In the genomic region with DNA sequence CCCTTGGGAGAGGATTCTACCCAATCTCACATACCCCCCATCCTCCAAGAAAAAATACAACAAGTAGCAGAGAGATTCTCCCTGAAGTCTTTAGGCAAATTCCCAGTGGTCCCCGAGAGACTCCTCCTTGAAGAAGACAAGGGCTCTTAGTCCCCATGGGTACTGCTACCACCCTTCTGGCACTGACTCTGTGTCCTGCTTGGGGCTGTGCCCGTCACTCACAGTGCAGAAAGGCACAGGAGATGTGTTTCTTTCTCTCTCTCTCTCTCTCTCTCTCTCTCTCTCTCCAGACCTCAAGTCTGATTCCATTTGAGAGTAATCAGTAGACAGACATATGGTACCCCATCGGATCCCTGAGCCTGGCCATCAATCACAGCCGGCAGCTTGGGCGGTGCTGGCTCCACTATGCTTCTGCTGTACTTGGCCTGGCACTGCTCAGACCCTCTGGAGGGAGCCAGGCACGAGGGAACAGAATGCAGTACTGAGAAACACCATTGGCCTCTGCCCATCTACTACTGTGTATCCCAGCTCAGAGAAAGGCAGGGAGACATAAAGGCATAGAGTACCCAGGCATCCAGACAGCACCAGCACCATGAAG, we compare ENCODE assay signal across 11 mouse cellular contexts. TPM values are rescaled to one million over a fixed set of nuclear protein-coding genes. Genes with fewer than 3 reads are reported as not detected.
DNase-seq lines count a peak whose midpoint lies in the region; ATAC-seq and TF ChIP-seq lines count a peak whose summit lies in the region.
"Had no signal": no experiment of that assay in that cellular context is flagged by ENCODE, and none has a peak within 500 bp of the region (broad histone marks: within the 10 kb centered on the region; RNA-seq: fewer than 3 reads in every experiment).

No protein-coding gene starts in this region.

- no peak overlapping the region for H3K27ac ChIP-seq in midbrain, embryonic 15.5 days
- H3K27ac ChIP-seq in midbrain, embryonic 10.5 days (replicated peaks): no peak overlapping the region
- peak overlapping the region; percentile 48 for H3K27ac ChIP-seq in hindbrain, embryonic 16.5 days (ENCODE audit: low read depth, low read length)
- no peak overlapping the region for H3K27ac ChIP-seq in thymus, adult 2 months (ENCODE audit: control insufficient read depth, insufficient read depth, low read length)
- H3K27ac ChIP-seq: liver, embryonic 14.5 days had no signal

- no peak for TF ChIP-seq POLR2A in thymus, adult 2 months (IDR thresholded peaks at IDR 0.05; ENCODE audit: control insufficient read depth, extremely low read depth, insufficient read depth, low read length, poor library complexity)

- H3K4me3 ChIP-seq in midbrain, embryonic 15.5 days: no peak overlapping the region
- no peak overlapping the region for H3K4me3 ChIP-seq in midbrain, embryonic 10.5 days
- H3K4me3 ChIP-seq in hindbrain, embryonic 16.5 days (ENCODE audit: low read length): no peak overlapping the region
- no peak overlapping the region for H3K4me3 ChIP-seq in thymus, adult 2 months (ENCODE audit: control insufficient read depth, insufficient read depth, low read length)
- H3K4me3 ChIP-seq: myocyte had no signal

- ATAC-seq in midbrain, embryonic 15.5 days (replicated peaks): peak; percentile 50
- ATAC-seq in hindbrain, embryonic 16.5 days: peak; percentile 91

- 73% methylated on average over 6 of the region's 6 CpGs for WGBS in midbrain, embryonic 15.5 days
- 88% methylated on average over 6 of the region's 6 CpGs for WGBS in midbrain, embryonic 10.5 days
- WGBS in hindbrain, embryonic 16.5 days: 39% methylated on average over 6 of the region's 6 CpGs
- WGBS in thymus, adult 2 months: 85% methylated on average over 6 of the region's 6 CpGs

- no peaks in the 10 kb centered on the region for H3K9me3 ChIP-seq in midbrain, embryonic 15.5 days
- H3K9me3 ChIP-seq in midbrain, embryonic 10.5 days (replicated peaks): no peaks in the 10 kb centered on the region
- H3K9me3 ChIP-seq in hindbrain, embryonic 16.5 days (ENCODE audit: control insufficient read depth, low read length): no peaks in the 10 kb centered on the region

- TF ChIP-seq CTCF in thymus, adult 2 months (IDR thresholded peaks at IDR 0.05; ENCODE audit: borderline replicate concordance, control insufficient read depth, extremely low read depth, insufficient read depth, low read length, poor library complexity): no peak

- H3K36me3 ChIP-seq in midbrain, embryonic 15.5 days (replicated peaks): no peaks in the 10 kb centered on the region
- no peaks in the 10 kb centered on the region for H3K36me3 ChIP-seq in midbrain, embryonic 10.5 days
- no peaks in the 10 kb centered on the region for H3K36me3 ChIP-seq in hindbrain, embryonic 16.5 days (ENCODE audit: control insufficient read depth, insufficient read depth, low read length)
- no peaks in the 10 kb centered on the region for H3K36me3 ChIP-seq in thymus, adult 2 months (ENCODE audit: control insufficient read depth, insufficient read depth, low read length)

- no peak for DNase-seq in midbrain, embryonic 10.5 days (ENCODE audit: low spot score)
- DNase-seq in cerebellum, adult 9-11 months: peak; percentile 91
- peak; percentile 27 for DNase-seq in right cerebral cortex, postnatal 4 days
- no peak for DNase-seq in urinary bladder, postnatal 25 days (ENCODE audit: low spot score)
- DNase-seq in thymus, adult 2 months: no peak
- DNase-seq: spleen, adult 18-20 months; thymus, postnatal 4 days had no signal

- H3K9ac ChIP-seq in midbrain, embryonic 15.5 days: no peak overlapping the region
- H3K9ac ChIP-seq in hindbrain, embryonic 16.5 days (ENCODE audit: low read depth, low read length): no peak overlapping the region
- H3K9ac ChIP-seq: liver, embryonic 14.5 days had no signal

- peaks cover 15% of the 10 kb centered on the region for H3K4me1 ChIP-seq in midbrain, embryonic 15.5 days
- peaks cover 27% of the 10 kb centered on the region for H3K4me1 ChIP-seq in midbrain, embryonic 10.5 days
- H3K4me1 ChIP-seq in hindbrain, embryonic 16.5 days (ENCODE audit: control insufficient read depth, insufficient read depth, low read depth, low read length): peaks cover 34% of the 10 kb centered on the region
- H3K4me1 ChIP-seq in thymus, adult 2 months (replicated peaks; ENCODE audit: control insufficient read depth, insufficient read depth, low read length): peaks cover 36% of the 10 kb centered on the region

- no peaks in the 10 kb centered on the region for H3K27me3 ChIP-seq in midbrain, embryonic 15.5 days (replicated peaks)
- peaks cover 6% of the 10 kb centered on the region; the same call in 1 of the 2 replicates for H3K27me3 ChIP-seq in midbrain, embryonic 10.5 days (ENCODE audit: low read depth, poor library complexity, severe bottlenecking)
- H3K27me3 ChIP-seq in hindbrain, embryonic 16.5 days (replicated peaks; ENCODE audit: control insufficient read depth, insufficient read depth, low read length): no peaks in the 10 kb centered on the region
- H3K27me3 ChIP-seq in thymus, adult 2 months (ENCODE audit: control insufficient read depth, insufficient read depth, low read length): no peaks in the 10 kb centered on the region

- H3K4me2 ChIP-seq in midbrain, embryonic 15.5 days: no peak overlapping the region
- H3K4me2 ChIP-seq in hindbrain, embryonic 16.5 days (ENCODE audit: low read length): no peak overlapping the region

RNA-seq across cellular contexts. Expression of gene Ubash3b, which starts 12.3 kb away (rescaled TPM):
- 23.9 and 25.9 TPM in 2 replicates for polyA plus RNA-seq in midbrain, embryonic 15.5 days (2015; fragmentation: Nextera tagmentation; extraction: Ambion mirVana)
- 5.8 and 6.3 TPM in 2 replicates for polyA plus RNA-seq in midbrain, embryonic 10.5 days (2016; fragmentation: Nextera tagmentation; extraction: Ambion mirVana)
- polyA plus RNA-seq in hindbrain, embryonic 16.5 days (2015; fragmentation: Nextera tagmentation; extraction: Ambion mirVana): 25.4 and 29.7 TPM in 2 replicates
- 7.0 and 7.6 TPM in 2 replicates for polyA plus RNA-seq in thymus, adult 2 months (2012; rRNA removed)

Comparison
In these comparisons a context has a peak if more than half of its experiments do, and no peak if none do; other contexts are left out.
1. DNase-seq: peak in cerebellum, adult 9-11 months (single experiment) and right cerebral cortex, postnatal 4 days (single experiment); none in midbrain, embryonic 10.5 days (single experiment), urinary bladder, postnatal 25 days (single experiment) and thymus, adult 2 months (single experiment).